Mouse (Mus musculus) myocyte (in vitro differentiated cells): ENCODE results near the gene Msi1. TPM values are rescaled to one million over a fixed set of nuclear protein-coding genes. Genes with fewer than 3 reads are reported as not detected.

Experiments used
- H3K27me3 ChIP-seq: one replicate; pipeline ENCODE4 v1.6.1; 2011; ENCODE audit not compliant: control insufficient read depth, insufficient read depth, insufficient read length
- H3K36me3 ChIP-seq: one replicate; pipeline ENCODE4 v1.6.1; 2011; ENCODE audit not compliant: control insufficient read depth, insufficient read depth
- H3K4me2 ChIP-seq: one replicate; pipeline ENCODE4 v1.6.1; 2011; ENCODE audit warnings: low read depth, control low read depth
- H3K4me3 ChIP-seq: one replicate; pipeline ENCODE4 v1.5.1; 2011; ENCODE audit warnings: mild to moderate bottlenecking, control low read depth, moderate library complexity
- H3K79me2 ChIP-seq: one replicate; pipeline ENCODE4 v1.6.1; 2011; ENCODE audit not compliant: control insufficient read depth, insufficient read depth
- H3ac ChIP-seq: one replicate; pipeline ENCODE4 v1.6.1; 2011; ENCODE audit not compliant: control insufficient read depth, insufficient read length
- CEBPB ChIP-seq: IDR thresholded peaks from 2 replicates; pipeline ENCODE4 v1.6.1; 2011; ENCODE audit warnings: mild to moderate bottlenecking, moderate library complexity; ENCODE audit not compliant: poor library complexity, insufficient read depth, severe bottlenecking
- E2F4 ChIP-seq: IDR thresholded peaks from one replicate; pipeline ENCODE4 v1.6.1; 2011; ENCODE audit warnings: mild to moderate bottlenecking, control low read depth, moderate library complexity; ENCODE audit not compliant: insufficient read depth
- MAX ChIP-seq: IDR thresholded peaks from one replicate; pipeline ENCODE4 v1.6.1; 2011; ENCODE audit warnings: low read depth, mild to moderate bottlenecking, control low read depth
- MYOD1 ChIP-seq, 3 experiments: IDR thresholded peaks; one replicate each; pipeline ENCODE4 v1.6.1; 2011; ENCODE audit warnings: control low read depth in 2 of 3, low read depth in 2 of 3, mild to moderate bottlenecking in 2 of 3, moderate library complexity in 1 of 3; ENCODE audit not compliant: insufficient read length in 2 of 3, control insufficient read depth in 1 of 3
- MYOG ChIP-seq, 3 experiments: IDR thresholded peaks; one replicate each; pipeline ENCODE4 v1.6.1; 2011; ENCODE audit warnings: control low read depth in 2 of 3, low read depth in 2 of 3, mild to moderate bottlenecking in 2 of 3; ENCODE audit not compliant: insufficient read length in 2 of 3, control insufficient read depth in 1 of 3, insufficient read depth in 1 of 3
- POLR2A ChIP-seq: IDR thresholded peaks from one replicate; pipeline ENCODE4 v1.6.1; 2011; ENCODE audit warnings: low read depth, mild to moderate bottlenecking, control low read depth, moderate library complexity; ENCODE audit not compliant: insufficient read length
- POLR2AphosphoS2 ChIP-seq: IDR thresholded peaks from one replicate; pipeline ENCODE4 v1.6.1; 2011; ENCODE audit warnings: low read depth, control low read depth; ENCODE audit not compliant: insufficient read length
- REST ChIP-seq: IDR thresholded peaks from one replicate; pipeline ENCODE4 v1.6.1; 2011; ENCODE audit warnings: mild to moderate bottlenecking, control low read depth, moderate library complexity; ENCODE audit not compliant: insufficient read depth, insufficient read length
- SRF ChIP-seq: IDR thresholded peaks from one replicate; pipeline ENCODE4 v1.6.1; 2011; ENCODE audit warnings: low read depth; ENCODE audit not compliant: control insufficient read depth, insufficient read length
- TCF12 ChIP-seq: IDR thresholded peaks from one replicate; pipeline ENCODE4 v1.6.1; 2011; ENCODE audit warnings: mild to moderate bottlenecking, control low read depth; ENCODE audit not compliant: poor library complexity, insufficient read depth, severe bottlenecking
- TCF3 ChIP-seq: IDR thresholded peaks from one replicate; pipeline ENCODE4 v1.6.1; 2011; ENCODE audit warnings: low read depth, control low read depth; ENCODE audit not compliant: insufficient read length
- USF1 ChIP-seq: IDR thresholded peaks from one replicate; pipeline ENCODE4 v1.6.1; 2011; ENCODE audit warnings: low read depth, mild to moderate bottlenecking, control low read depth, moderate library complexity
- polyA plus RNA-seq: library from polyadenylated mRNA; unstranded; fragments of >200 nt; fragmentation: generic; extraction: Trizol; gene quantifications from one replicate; pipeline ENCODE4 v1.2.1, GENCODE M21; 2012; ENCODE audit warnings: missing spikeins

The Msi1 gene
- polyA plus RNA-seq, 1 experiment = 0.31 TPM

GRCm38 (mm10) chr5:115469791-115470190 lies 40.4 kb downstream of the Msi1 start:
- H3K79me2 ChIP-seq = no peaks in the 10 kb centered on the region
- H3ac ChIP-seq = no peak overlapping the region
- H3K27me3 ChIP-seq = no peaks in the 10 kb centered on the region
- no peaks in the 10 kb centered on the region for H3K36me3 ChIP-seq
- H3K4me2 ChIP-seq = no peak overlapping the region
- H3K4me3 ChIP-seq = no peak overlapping the region
- TF ChIP-seq TCF12 = no peak
- no peak for TF ChIP-seq POLR2A
- TF ChIP-seq USF1 = no peak
- no peak for TF ChIP-seq TCF3
- TF ChIP-seq SRF = no peak
- TF ChIP-seq REST = no peak
- no peak for TF ChIP-seq MYOD1 (IDR thresholded peaks at IDR 0.05; ENCODE audit: control insufficient read depth in 1 of 3, insufficient read length in 2 of 3, low read depth in 2 of 3)
- TF ChIP-seq POLR2AphosphoS2 = no peak
- TF ChIP-seq CEBPB = no peak
- no peak for TF ChIP-seq MAX

DNA sequence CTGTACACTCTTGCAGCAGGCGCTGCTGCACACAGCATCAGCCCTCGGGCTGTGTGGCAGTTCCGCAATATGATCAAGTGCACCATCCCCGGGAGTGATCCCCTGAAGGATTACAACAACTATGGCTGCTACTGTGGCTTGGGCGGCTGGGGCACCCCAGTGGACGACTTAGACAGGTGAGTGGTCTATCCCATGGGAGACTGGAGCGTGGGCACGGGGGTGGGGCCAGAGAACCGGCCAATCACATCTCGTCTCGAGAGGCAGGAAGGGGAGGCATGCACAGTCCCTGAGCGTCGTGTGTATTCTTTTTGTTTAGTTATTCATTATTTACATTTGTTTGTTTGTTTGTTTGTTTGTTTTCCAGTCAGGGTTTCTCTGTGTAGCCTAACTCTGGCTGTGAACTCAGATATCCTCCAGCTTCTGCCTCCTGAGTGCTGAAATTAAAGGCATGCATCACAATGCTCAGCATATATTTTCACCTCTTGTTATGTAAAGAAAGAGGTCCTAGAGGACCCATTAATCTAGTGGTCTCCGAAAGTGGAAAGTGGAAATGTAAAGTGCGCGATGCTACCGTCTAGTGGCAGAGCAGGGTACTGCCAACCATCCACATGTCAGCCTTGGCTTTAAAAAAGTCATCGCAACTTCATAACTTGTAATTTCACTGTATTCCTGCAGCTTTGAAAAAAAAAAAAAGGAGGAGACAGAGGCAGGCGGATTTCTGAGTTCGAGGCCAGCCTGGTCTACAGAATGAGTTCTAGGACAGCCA lies 41.5 kb downstream of the Msi1 start:
- H3ac ChIP-seq = no peak overlapping the region
- H3K27me3 ChIP-seq = no peaks in the 10 kb centered on the region
- no peaks in the 10 kb centered on the region for H3K36me3 ChIP-seq
- H3K4me2 ChIP-seq = no peak overlapping the region
- H3K4me3 ChIP-seq = no peak overlapping the region
- no peaks in the 10 kb centered on the region for H3K79me2 ChIP-seq
- TF ChIP-seq MAX = no peak
- no peak for TF ChIP-seq SRF
- TF ChIP-seq TCF12 = no peak
- no peak for TF ChIP-seq MYOD1 (IDR thresholded peaks at IDR 0.05; ENCODE audit: control insufficient read depth in 1 of 3, insufficient read length in 2 of 3, low read depth in 2 of 3)
- TF ChIP-seq USF1 = no peak
- TF ChIP-seq TCF3 = no peak
- TF ChIP-seq POLR2AphosphoS2 = no peak
- TF ChIP-seq REST = no peak
- no peak for TF ChIP-seq MYOG (IDR thresholded peaks at IDR 0.05; ENCODE audit: control insufficient read depth in 1 of 3, insufficient read depth in 1 of 3, insufficient read length in 2 of 3, low read depth in 2 of 3)
- TF ChIP-seq E2F4 = no peak
- TF ChIP-seq CEBPB = no peak

DNA sequence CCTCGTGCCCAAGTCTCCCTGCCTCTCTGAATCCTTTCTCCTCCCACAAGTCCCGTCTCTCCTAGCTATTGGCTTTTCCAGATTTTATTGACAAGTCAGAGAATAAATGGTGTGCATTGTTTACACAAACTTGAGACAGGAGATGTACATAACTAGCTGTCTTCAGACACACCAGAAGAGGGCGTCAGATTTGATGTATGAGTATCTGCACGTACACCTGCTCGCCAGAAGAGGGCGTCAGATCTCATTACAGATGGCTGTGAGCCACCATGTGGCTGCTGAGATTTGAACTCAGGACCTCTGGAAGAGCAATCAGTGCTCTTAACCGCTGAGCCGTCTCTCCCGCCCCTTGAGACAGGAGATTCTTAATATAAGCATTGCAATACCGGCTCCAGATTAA lies 43.8 kb downstream of the Msi1 start:
- H3ac ChIP-seq = no peak overlapping the region
- no peak overlapping the region for H3K4me2 ChIP-seq
- no peak overlapping the region for H3K4me3 ChIP-seq
- no peaks in the 10 kb centered on the region for H3K27me3 ChIP-seq
- peaks cover 5% of the 10 kb centered on the region for H3K36me3 ChIP-seq
- no peaks in the 10 kb centered on the region for H3K79me2 ChIP-seq
- TF ChIP-seq REST = no peak
- TF ChIP-seq POLR2AphosphoS2 = no peak
- TF ChIP-seq CEBPB = no peak
- no peak for TF ChIP-seq E2F4
- no peak for TF ChIP-seq USF1
- no peak for TF ChIP-seq SRF
- no peak for TF ChIP-seq MYOG (IDR thresholded peaks at IDR 0.05; ENCODE audit: control insufficient read depth in 1 of 3, insufficient read depth in 1 of 3, insufficient read length in 2 of 3, low read depth in 2 of 3)
- TF ChIP-seq MAX = no peak
- no peak for TF ChIP-seq TCF12
- no peak for TF ChIP-seq MYOD1 (IDR thresholded peaks at IDR 0.05; ENCODE audit: control insufficient read depth in 1 of 3, insufficient read length in 2 of 3, low read depth in 2 of 3)
- TF ChIP-seq TCF3 = no peak
- no peak for TF ChIP-seq POLR2A

DNA sequence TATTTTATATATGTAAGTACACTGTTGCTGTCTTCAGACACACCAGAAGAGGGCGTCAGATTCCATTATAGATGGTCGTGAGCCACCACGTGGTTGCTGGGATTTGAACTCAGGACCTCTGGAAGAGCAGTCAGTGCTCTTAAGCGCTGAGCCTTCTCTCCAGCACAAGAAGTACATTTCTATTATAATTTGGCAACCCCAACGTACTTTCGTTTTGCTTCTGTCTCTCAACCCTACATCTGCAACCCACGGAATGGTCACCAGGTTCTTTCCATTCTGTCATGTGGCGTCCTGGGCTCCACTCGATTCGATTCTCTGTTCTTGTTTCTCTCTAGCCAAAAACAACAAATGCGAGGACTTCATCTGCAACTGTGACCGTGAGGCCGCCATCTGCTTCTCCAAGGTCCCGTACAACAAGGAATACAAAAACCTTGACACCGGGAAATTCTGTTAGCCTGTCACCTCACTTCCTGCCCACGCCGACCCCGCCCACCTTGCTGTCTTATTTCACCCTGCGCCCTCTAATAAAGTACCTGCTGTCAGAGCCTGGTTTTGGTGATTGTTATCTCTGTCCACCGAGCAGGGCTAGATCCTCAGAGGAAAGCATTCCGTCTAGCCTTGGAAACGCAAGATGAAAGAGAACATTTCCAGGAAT lies 44.9 kb downstream of the Msi1 start:
- no peak overlapping the region for H3K4me2 ChIP-seq
- H3K4me3 ChIP-seq = no peak overlapping the region
- peaks cover 5% of the 10 kb centered on the region for H3K36me3 ChIP-seq
- H3ac ChIP-seq = no peak overlapping the region
- H3K27me3 ChIP-seq = no peaks in the 10 kb centered on the region
- H3K79me2 ChIP-seq = no peaks in the 10 kb centered on the region
- no peak for TF ChIP-seq TCF12
- no peak for TF ChIP-seq MAX
- TF ChIP-seq POLR2AphosphoS2 = no peak
- no peak for TF ChIP-seq TCF3
- no peak for TF ChIP-seq USF1
- TF ChIP-seq MYOD1 (IDR thresholded peaks at IDR 0.05; ENCODE audit: control insufficient read depth in 1 of 3, insufficient read length in 2 of 3, low read depth in 2 of 3) = no peak
- no peak for TF ChIP-seq POLR2A
- no peak for TF ChIP-seq CEBPB
- TF ChIP-seq REST = no peak
- no peak for TF ChIP-seq SRF
- no peak for TF ChIP-seq E2F4
- TF ChIP-seq MYOG (IDR thresholded peaks at IDR 0.05; ENCODE audit: control insufficient read depth in 1 of 3, insufficient read depth in 1 of 3, insufficient read length in 2 of 3, low read depth in 2 of 3) = no peak
